Mouse (Mus musculus) limb, embryonic 12.5 days (tissue): ENCODE results near the gene Rbfox1. TPM values are rescaled to one million over a fixed set of nuclear protein-coding genes. Genes with fewer than 3 reads are reported as not detected.

Experiments used
- ATAC-seq: fragments of 200-750 bp; cut with Nextera tagmentation; 2 replicates; pipeline ENCODE4 v1.8.0; 2017; ENCODE audit warnings: low read depth, moderate TSS enrichment; ENCODE audit not compliant: insufficient number of reproducible peaks, insufficient read depth, low FRiP score, low TSS enrichment
- H3K27ac ChIP-seq: fragments of 300-500 bp; sonication (generic); 2 replicates; pipeline ENCODE4 v1.5.1; 2016; ENCODE audit warnings: mild to moderate bottlenecking, moderate library complexity
- H3K27me3 ChIP-seq: fragments of 300-500 bp; sonication (generic); 2 replicates; pipeline ENCODE4 v1.6.1; 2016; ENCODE audit warnings: mild to moderate bottlenecking, moderate library complexity
- H3K36me3 ChIP-seq: fragments of 300-500 bp; sonication (generic); 2 replicates; pipeline ENCODE4 v1.6.1; 2016; ENCODE audit warnings: mild to moderate bottlenecking, moderate library complexity
- H3K4me1 ChIP-seq: fragments of 300-500 bp; sonication (generic); replicated peaks from 2 replicates; pipeline ENCODE4 v1.6.1; 2016
- H3K4me2 ChIP-seq: fragments of 300-500 bp; sonication (generic); 2 replicates; pipeline ENCODE4 v1.6.1; 2016; ENCODE audit warnings: mild to moderate bottlenecking, moderate library complexity
- H3K4me3 ChIP-seq: fragments of 300-500 bp; sonication (generic); replicated peaks from 2 replicates; pipeline ENCODE4 v1.5.1; 2016; ENCODE audit warnings: mild to moderate bottlenecking
- H3K9ac ChIP-seq: fragments of 300-500 bp; sonication (generic); replicated peaks from 2 replicates; pipeline ENCODE4 v1.6.1; 2016; ENCODE audit warnings: mild to moderate bottlenecking, moderate library complexity
- H3K9me3 ChIP-seq: fragments of 300-500 bp; sonication (generic); 2 replicates; pipeline ENCODE4 v1.6.1; 2016; ENCODE audit warnings: mild to moderate bottlenecking, moderate library complexity
- WGBS: fragments of 180-500 bp; shearing (Covaris S2); methylation state at CpG from one replicate; pipeline ENCODE4 v1.1.7; 2016; 5-methylcytosine and 5-hydroxymethylcytosine counted together
- polyA plus RNA-seq: library from polyadenylated mRNA; unstranded; fragments of >200 nt; fragmentation: Nextera tagmentation; extraction: Ambion mirVana; gene quantifications from 2 replicates; pipeline ENCODE4 v1.2.1, GENCODE M21; 2016

The Rbfox1 gene
- polyA plus RNA-seq, 1 experiment from 2014 or later: 1.9 TPM

DNA sequence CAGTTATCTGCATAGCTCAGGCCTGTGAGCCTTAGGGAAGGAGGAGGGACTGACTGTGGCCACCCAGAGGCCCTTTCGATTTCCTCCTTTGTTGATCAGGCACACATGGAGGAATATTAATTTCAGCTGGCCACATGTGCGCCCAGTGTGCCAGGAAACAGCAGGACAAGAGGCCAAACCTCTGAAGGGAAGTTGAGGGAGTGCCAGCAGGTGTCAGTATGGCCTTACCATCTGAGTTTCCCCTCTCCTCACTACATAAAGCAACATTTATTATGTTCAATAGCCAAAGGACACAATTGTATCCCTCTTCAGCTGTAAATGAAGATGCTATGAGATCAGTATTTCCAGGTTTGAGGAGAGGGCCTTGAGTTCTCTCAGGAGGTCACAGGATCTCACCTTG, 13.2 kb downstream of the Rbfox1 start:
- Histone ChIP-seq H3K4me1 (no peaks in the 10 kb centered on the region), H3K36me3 (no peaks in the 10 kb centered on the region), H3K4me2 (no peak overlapping the region), H3K27ac (no peak overlapping the region), H3K27me3 (no peaks in the 10 kb centered on the region), H3K9ac (no peak overlapping the region), H3K4me3 (no peak overlapping the region), H3K9me3 (no peaks in the 10 kb centered on the region)
- no peak for ATAC-seq
- WGBS: 42% methylated on average over 2 of the region's 2 CpGs

DNA sequence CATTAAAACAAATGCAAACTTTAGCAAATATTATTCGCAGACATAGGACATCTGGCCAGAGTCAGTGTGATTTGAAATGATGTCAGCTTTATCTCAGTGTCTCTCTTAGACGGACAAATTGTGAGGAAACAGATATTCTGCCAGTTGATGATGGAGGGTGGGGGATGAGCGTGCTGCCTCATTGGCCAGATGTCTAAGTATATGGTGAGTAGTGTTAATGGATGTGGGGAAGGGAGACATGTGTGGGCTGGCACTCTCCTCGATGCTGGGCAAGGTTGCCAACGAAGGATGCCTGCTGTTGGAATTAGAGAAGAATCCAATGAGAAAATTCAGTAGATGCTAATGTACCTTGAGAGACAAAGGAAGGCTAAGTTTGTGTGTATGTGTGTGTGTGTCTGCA, 25.6 kb downstream of the Rbfox1 start:
- no peak for ATAC-seq
- Histone ChIP-seq H3K36me3 (no peaks in the 10 kb centered on the region), H3K9ac (no peak overlapping the region), H3K4me1 (no peaks in the 10 kb centered on the region; the same call in 1 of the 2 replicates), H3K4me2 (no peak overlapping the region), H3K9me3 (no peaks in the 10 kb centered on the region), H3K4me3 (no peak overlapping the region), H3K27ac (no peak overlapping the region), H3K27me3 (no peaks in the 10 kb centered on the region)
- WGBS: 77% methylated on average over 5 of the region's 5 CpGs

- no peak for ATAC-seq
- H3K4me2 ChIP-seq: no peak overlapping the region
- H3K36me3 ChIP-seq: no peaks in the 10 kb centered on the region
- 42% methylated on average over 2 of the region's 2 CpGs for WGBS
- H3K9ac ChIP-seq: no peak overlapping the region
- H3K4me1 ChIP-seq: peaks cover 5% of the 10 kb centered on the region
- H3K9me3 ChIP-seq: no peaks in the 10 kb centered on the region
- H3K27ac ChIP-seq: no peak overlapping the region
- H3K27me3 ChIP-seq: no peaks in the 10 kb centered on the region
- H3K4me3 ChIP-seq: no peak overlapping the region
Measured at GRCm38 (mm10) chr16:5911880-5912327, 26.7 kb downstream of the Rbfox1 start.

DNA sequence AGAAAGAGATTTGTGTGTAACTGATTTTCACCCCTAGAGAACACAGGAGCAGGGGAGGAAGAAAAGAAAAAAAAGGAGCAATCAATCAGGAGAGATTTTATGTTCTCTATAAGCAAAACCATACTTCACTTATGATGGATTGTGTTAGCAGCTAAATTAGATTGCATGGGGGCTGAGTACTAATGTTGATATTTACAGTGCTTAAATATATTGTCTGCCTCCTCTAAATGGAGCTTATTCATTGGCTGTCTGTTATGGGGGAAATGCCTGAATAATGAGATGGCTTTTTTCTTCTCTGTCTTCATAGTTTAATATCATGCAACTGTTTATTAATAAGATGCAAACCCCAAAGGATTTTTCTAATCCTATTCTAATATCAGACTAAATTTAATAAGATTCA, 32.8 kb downstream of the Rbfox1 start:
- no peak for ATAC-seq
- Histone ChIP-seq H3K36me3 (no peaks in the 10 kb centered on the region), H3K9ac (no peak overlapping the region), H3K27me3 (no peaks in the 10 kb centered on the region), H3K4me3 (no peak overlapping the region), H3K27ac (no peak overlapping the region), H3K4me2 (no peak overlapping the region), H3K9me3 (no peaks in the 10 kb centered on the region), H3K4me1 (peaks cover 5% of the 10 kb centered on the region; the same call in 1 of the 2 replicates)

GRCm38 (mm10) chr16:5926986-5927385, 41.8 kb downstream of the Rbfox1 start:
- Histone ChIP-seq H3K4me2 (no peak overlapping the region), H3K9ac (no peak overlapping the region), H3K4me1 (no peaks in the 10 kb centered on the region), H3K9me3 (no peaks in the 10 kb centered on the region), H3K4me3 (no peak overlapping the region), H3K36me3 (no peaks in the 10 kb centered on the region), H3K27ac (no peak overlapping the region), H3K27me3 (no peaks in the 10 kb centered on the region)
- 28% methylated on average over 1 of the region's 1 CpGs for WGBS
- no peak for ATAC-seq

DNA sequence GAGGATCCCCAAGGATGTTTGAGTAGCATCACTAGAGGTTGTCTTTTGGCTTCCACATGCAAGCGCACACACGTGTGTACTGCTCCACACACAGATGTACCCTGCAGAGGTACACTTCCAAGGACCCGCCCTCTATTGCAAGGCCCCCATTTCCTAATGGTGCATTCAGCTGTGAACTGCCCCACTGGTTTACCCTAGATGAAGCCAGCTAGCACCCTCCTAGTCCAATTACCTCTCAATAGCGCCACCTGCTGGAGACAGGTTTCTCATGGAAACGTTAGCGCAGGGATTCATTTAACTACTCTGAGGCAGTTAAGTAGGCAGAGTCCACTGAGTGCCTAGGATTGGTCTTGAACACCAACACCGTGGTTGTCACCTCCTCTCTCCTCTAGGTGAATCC, 46.5 kb downstream of the Rbfox1 start:
- Histone ChIP-seq H3K27me3 (no peaks in the 10 kb centered on the region), H3K9ac (no peak overlapping the region), H3K36me3 (no peaks in the 10 kb centered on the region), H3K27ac (no peak overlapping the region), H3K4me2 (no peak overlapping the region), H3K4me1 (no peaks in the 10 kb centered on the region), H3K4me3 (no peak overlapping the region), H3K9me3 (no peaks in the 10 kb centered on the region)
- 26% methylated on average over 7 of the region's 7 CpGs for WGBS
- ATAC-seq: no peak

DNA sequence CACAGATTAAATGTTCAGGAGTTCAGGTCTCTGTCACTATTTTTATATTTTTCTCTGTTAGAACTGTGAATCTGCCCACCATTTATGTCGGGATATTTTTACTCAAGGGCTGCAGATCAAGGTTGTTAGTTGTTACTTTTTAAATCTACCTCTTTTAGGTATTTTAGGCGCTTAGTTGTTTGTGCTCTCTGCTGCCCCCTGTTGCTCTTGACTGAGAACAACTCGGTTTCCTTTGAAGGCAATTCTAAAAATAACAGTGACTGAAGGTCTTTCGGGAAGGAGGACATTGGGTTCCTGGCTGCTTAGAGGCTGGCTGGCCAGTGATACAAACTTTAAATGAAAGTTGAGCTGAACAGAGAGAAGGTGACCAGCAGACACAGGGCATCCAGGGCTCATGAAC, 54.9 kb downstream of the Rbfox1 start:
- Histone ChIP-seq H3K27ac (no peak overlapping the region), H3K9me3 (no peaks in the 10 kb centered on the region), H3K4me1 (no peaks in the 10 kb centered on the region), H3K9ac (no peak overlapping the region), H3K4me3 (no peak overlapping the region), H3K4me2 (no peak overlapping the region), H3K36me3 (no peaks in the 10 kb centered on the region), H3K27me3 (no peaks in the 10 kb centered on the region)
- ATAC-seq: no peak
- WGBS: 52% methylated on average over 4 of the region's 4 CpGs

DNA sequence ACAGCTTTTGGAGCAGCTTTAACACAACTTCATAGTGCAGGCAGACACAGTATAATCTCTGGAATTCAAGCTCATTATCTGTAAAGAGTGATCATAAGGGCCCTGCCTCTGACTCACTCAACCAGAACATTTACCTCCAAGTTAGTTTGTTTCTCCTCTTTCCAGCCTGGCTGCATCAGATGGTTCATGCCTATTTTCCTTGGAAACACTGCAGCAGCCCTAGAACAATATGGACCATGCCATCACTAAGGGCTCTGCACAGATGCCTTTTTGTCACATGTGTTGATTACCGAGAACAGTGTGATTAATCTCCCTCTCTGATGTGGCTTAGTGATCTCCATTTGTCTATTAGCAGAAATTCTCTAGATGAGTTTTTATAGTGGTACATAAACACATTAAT, 60.5 kb downstream of the Rbfox1 start:
- H3K9me3 ChIP-seq: no peaks in the 10 kb centered on the region
- H3K4me2 ChIP-seq: no peak overlapping the region
- no peak overlapping the region for H3K4me3 ChIP-seq
- H3K27ac ChIP-seq: no peak overlapping the region
- no peak overlapping the region for H3K9ac ChIP-seq
- WGBS: 78% methylated on average over 1 of the region's 1 CpGs
- H3K4me1 ChIP-seq: no peaks in the 10 kb centered on the region
- no peaks in the 10 kb centered on the region for H3K27me3 ChIP-seq
- no peak for ATAC-seq
- H3K36me3 ChIP-seq: no peaks in the 10 kb centered on the region

DNA sequence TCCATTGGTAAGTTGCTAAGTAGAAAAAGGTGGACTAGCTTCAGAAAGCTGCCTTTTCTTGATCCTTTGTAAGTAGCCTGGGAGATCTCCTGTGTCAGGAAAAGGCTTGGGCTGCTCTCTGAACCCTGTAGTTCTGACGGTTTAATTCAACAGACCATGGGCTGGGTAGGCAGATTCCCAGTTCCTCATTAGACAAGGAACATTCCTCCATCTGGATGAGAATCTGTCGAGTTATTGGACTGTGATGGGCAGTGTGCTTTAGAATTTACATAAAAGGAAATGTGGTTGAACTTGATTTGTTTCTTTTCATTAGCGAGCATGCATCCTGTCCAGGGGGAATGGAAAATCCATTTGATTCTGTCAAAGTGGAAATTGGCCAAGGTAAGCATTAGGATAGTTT, 68.0 kb downstream of the Rbfox1 start:
- WGBS: 76% methylated on average over 3 of the region's 3 CpGs
- no peaks in the 10 kb centered on the region for H3K4me1 ChIP-seq

GRCm38 (mm10) chr16:5957418-5957817, 72.3 kb downstream of the Rbfox1 start:
- Histone ChIP-seq H3K27ac (no peak overlapping the region), H3K4me3 (no peak overlapping the region), H3K27me3 (no peaks in the 10 kb centered on the region), H3K4me1 (no peaks in the 10 kb centered on the region), H3K9me3 (no peaks in the 10 kb centered on the region), H3K36me3 (no peaks in the 10 kb centered on the region), H3K9ac (no peak overlapping the region), H3K4me2 (no peak overlapping the region)
- WGBS: 55% methylated on average over 4 of the region's 4 CpGs
- ATAC-seq: no peak

More for the DNA sequence above, 68.0 kb downstream of the Rbfox1 start:
- Histone ChIP-seq H3K4me3 (no peak overlapping the region), H3K36me3 (no peaks in the 10 kb centered on the region), H3K9ac (no peak overlapping the region), H3K27ac (no peak overlapping the region), H3K4me2 (no peak overlapping the region), H3K9me3 (no peaks in the 10 kb centered on the region), H3K27me3 (no peaks in the 10 kb centered on the region)
- ATAC-seq: no peak

DNA sequence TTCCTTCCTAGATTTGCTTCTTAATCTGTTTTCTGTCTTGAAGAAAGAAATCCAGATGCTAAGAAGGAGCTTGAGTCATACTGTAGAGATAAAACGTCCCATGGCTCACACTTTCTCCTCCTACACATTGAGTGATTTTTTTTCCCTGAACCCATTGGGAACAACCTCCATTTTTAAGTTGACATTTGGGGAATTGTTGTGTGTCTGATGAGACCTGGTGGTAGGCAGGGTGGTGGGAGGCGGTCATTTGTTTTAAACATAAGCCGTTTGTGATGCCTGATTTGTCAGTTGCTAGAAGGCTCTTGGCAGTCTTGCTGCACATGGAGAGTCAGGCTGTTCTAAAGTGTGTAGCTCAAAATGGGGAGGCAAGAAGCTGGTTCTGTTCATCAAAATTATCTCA, 76.6 kb downstream of the Rbfox1 start:
- H3K4me2 ChIP-seq: no peak overlapping the region
- H3K9me3 ChIP-seq: no peaks in the 10 kb centered on the region
- no peak overlapping the region for H3K27ac ChIP-seq
- no peaks in the 10 kb centered on the region for H3K27me3 ChIP-seq
- WGBS: 75% methylated on average over 3 of the region's 3 CpGs
- ATAC-seq: no peak
- H3K36me3 ChIP-seq: no peaks in the 10 kb centered on the region
- no peak overlapping the region for H3K9ac ChIP-seq
- H3K4me3 ChIP-seq: no peak overlapping the region
- no peaks in the 10 kb centered on the region for H3K4me1 ChIP-seq

DNA sequence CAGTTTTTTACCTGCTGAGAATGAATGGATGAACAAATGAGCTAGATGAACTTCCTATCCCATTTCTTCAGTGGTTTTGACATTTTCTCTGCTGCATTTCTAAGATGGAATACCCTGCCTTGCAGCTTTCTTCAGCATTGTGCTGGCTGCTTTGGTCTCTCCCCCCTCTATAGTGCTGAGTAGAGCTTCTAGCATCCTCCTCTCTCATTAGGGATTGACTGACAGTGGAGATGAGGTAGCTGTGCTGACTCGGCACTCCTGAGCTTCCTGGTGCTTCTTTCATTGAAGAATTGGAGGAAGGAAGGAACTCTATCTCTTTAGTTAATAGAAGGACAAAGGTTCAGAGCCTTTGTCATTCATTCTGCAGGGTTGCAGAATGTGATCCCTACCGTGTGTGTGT, 89.0 kb downstream of the Rbfox1 start:
- H3K4me1 ChIP-seq: no peaks in the 10 kb centered on the region
- H3K4me3 ChIP-seq: no peak overlapping the region
- no peak overlapping the region for H3K4me2 ChIP-seq
- no peak overlapping the region for H3K9ac ChIP-seq
- no peak for ATAC-seq
- 73% methylated on average over 2 of the region's 2 CpGs for WGBS
- H3K9me3 ChIP-seq: no peaks in the 10 kb centered on the region
- no peaks in the 10 kb centered on the region for H3K27me3 ChIP-seq
- no peak overlapping the region for H3K27ac ChIP-seq
- H3K36me3 ChIP-seq: no peaks in the 10 kb centered on the region
